Mouse (Mus musculus) neutrophil, adult 65 days (primary cell): ENCODE measurements around the gene Gmcl1. TPM values are rescaled to one million over a fixed set of nuclear protein-coding genes. Genes with fewer than 3 reads are reported as not detected.

Experiments used
- total RNA-seq: library from RNA; stranded (reverse); gene quantifications from 2 replicates; pipeline ENCODE4 v1.2.4, GENCODE M21; 2023

Gene Gmcl1
- total RNA-seq: 13.4 and 19.2 TPM in 2 replicates

DNA sequence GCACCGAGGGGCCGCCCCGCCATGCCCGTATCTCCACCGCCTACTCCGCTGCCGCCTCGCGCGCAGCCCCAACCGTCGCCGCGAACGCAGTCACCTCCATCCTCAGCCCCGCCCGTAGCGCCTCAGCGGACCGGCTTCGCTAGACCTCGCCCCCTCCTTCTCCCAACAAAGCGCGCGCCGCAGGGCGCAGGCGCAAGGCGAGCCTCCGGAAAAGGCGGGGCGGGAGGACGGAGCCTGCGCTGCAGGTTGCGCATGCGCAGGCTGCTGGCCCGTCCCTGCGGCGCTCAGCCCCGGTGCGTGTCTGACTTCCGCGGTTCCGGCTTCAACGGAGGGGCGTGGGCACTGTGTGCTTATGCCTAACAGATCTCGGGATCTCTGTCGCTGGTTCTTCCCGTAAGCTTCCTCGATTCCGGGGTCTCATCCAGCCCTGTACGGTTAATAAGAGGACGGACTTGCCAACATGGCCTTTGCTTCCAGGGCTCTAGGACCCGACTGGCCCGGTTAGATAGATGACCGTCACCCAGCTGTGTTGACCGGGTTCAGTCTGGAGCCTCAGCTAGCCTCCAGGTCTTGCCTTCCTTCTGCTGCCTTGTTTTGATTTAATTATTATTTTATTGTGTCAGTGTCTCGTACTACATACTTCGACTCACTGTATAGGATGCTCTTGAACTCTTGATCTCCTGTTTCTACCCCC is at the start of gene Gmcl1:
Gmcl1 (minus strand) TSS at position 201 of the 694 bp plus-strand sequence.

GRCm38 (mm10) chr6:86683872-86684654 is 49.1 kb downstream of the Gmcl1 start, which contains the start of gene Snrnp27:
Gene Snrnp27 (minus strand): TSS chr6:86684522.

GRCm38 (mm10) chr6:86668580-86669239 is 64.5 kb downstream of the Gmcl1 start, which contains the start of gene Mxd1:
Gene Mxd1 (minus strand): TSS chr6:86669161.

Other genes starting within 250 kb of the Gmcl1 start
- 142 and 167 TPM in 2 replicates for gene Pcbp1, start 207.1 kb downstream of the Gmcl1 start, total RNA-seq
- gene Asprv1, start 105.2 kb downstream of the Gmcl1 start, total RNA-seq: 145 and 168 TPM in 2 replicates
- 1,109 and 1,231 TPM in 2 replicates for gene Mxd1, start 64.2 kb downstream of the Gmcl1 start, total RNA-seq
- gene Snrnp27, start 48.9 kb downstream of the Gmcl1 start, total RNA-seq: 25.2 and 32.0 TPM in 2 replicates
- 9.3 and 12.7 TPM in 2 replicates for gene Anxa4, start 60.2 kb upstream of the Gmcl1 start, total RNA-seq
- gene Aak1, start 116.1 kb upstream of the Gmcl1 start, total RNA-seq: 36.8 and 47.0 TPM in 2 replicates